Comparison of ENCODE assay signal across 11 mouse cellular contexts in the genomic region with DNA sequence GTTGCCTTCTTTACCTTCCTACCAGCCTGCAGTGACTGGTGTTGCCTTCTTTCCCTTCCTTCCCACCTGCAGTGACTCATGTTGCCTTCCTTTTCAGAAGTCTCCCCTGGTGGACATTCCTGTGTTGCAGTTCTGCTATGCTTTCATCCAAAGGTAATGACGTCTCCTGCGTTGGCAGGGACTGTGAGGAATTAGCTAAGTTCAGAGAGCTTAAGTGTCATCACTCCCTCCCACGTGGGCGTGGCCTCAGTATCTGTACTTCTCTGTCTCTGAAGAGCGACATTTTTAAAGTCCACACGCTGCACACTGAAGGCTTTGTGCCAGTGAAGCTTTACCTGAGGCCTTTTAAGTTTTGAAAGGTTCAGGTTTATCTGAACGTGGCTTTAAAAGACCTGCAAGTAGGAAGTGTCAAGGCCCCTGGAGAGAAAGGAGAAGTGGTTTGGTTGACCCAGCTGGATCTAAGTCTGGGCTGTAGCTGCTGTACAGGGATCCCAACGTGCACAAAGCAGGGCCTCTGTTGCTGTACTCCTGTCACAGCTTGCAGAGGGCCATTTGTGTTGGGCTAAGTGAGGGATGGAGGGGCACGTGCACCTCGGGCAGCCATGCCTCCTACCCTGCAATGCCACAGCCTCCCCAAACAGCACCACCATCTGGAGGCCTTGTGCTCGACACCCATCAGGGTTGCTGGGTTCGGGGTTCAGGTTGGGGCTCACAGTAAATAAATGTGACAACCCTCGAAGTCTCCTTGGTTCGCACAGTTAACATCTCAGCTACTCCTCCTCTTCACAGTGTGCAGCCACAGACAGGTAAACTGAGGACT. TPM values are rescaled to one million over a fixed set of nuclear protein-coding genes. Genes with fewer than 3 reads are reported as not detected.
A peak's percentile ranks its signal among the peaks of the same experiment; 100 is the strongest.
DNase-seq lines count a peak whose midpoint lies in the region; ATAC-seq and TF ChIP-seq lines count a peak whose summit lies in the region.
"Had no signal": no experiment of that assay in that cellular context is flagged by ENCODE, and none has a peak within 500 bp of the region (broad histone marks: within the 10 kb centered on the region; RNA-seq: fewer than 3 reads in every experiment).

No protein-coding gene starts in this region.

- peak; percentile 32 for TF ChIP-seq CTCF in layer of hippocampus, adult 2 months (conservative IDR thresholded peaks at IDR 0.05)

- H3K27me3 ChIP-seq in intestine, embryonic 16.5 days (replicated peaks; ENCODE audit: control insufficient read depth, insufficient read depth, low read length): no peaks in the 10 kb centered on the region
- H3K27me3 ChIP-seq in kidney, embryonic 16.5 days (ENCODE audit: insufficient read depth, low read length): no peaks in the 10 kb centered on the region
- H3K27me3 ChIP-seq: midbrain, embryonic 12.5 days had no signal

- DNase-seq in layer of hippocampus, adult 2 months (ENCODE audit: low spot score in 2 of 2): no peak
- no peak for DNase-seq in layer of hippocampus, postnatal 10 days (ENCODE audit: low spot score in 2 of 2)
- DNase-seq in MEL-GATA-1-ER (ENCODE audit: extremely low read depth, low read depth): peak; percentile 54
- DNase-seq in heart, postnatal 25 days (ENCODE audit: low spot score): no peak
- no peak for DNase-seq in layer of hippocampus, postnatal 14 days (ENCODE audit: low spot score in 2 of 2)
- DNase-seq: adrenal gland, adult 8-10 months had no signal

- intact Hi-C loops in heart, postnatal 25 days (cut with DNase I): loop anchor here (10.0 kb wide), 1 partner anchor 96 kb away; the partner anchor contains the start of gene Cbr3

- peaks cover 6% of the 10 kb centered on the region for H3K9me3 ChIP-seq in intestine, embryonic 16.5 days (ENCODE audit: control insufficient read depth, low read length)
- peaks cover 5% of the 10 kb centered on the region; the same call in 1 of the 2 replicates for H3K9me3 ChIP-seq in kidney, embryonic 16.5 days (ENCODE audit: low read length)
- H3K9me3 ChIP-seq: midbrain, embryonic 12.5 days had no signal

- H3K4me1 ChIP-seq in intestine, embryonic 16.5 days (ENCODE audit: control insufficient read depth, insufficient read depth, low read length): peaks cover 7% of the 10 kb centered on the region; the same call in 1 of the 2 replicates
- H3K4me1 ChIP-seq in kidney, embryonic 16.5 days (ENCODE audit: insufficient read depth, low read length): peaks cover 4% of the 10 kb centered on the region; the same call in 1 of the 2 replicates
- H3K4me1 ChIP-seq: midbrain, embryonic 12.5 days had no signal

- H3K4me2 ChIP-seq in intestine, embryonic 16.5 days (ENCODE audit: low read depth, low read length): no peak overlapping the region
- H3K4me2 ChIP-seq in kidney, embryonic 16.5 days (replicated peaks; ENCODE audit: low read depth, low read length): no peak overlapping the region
- H3K4me2 ChIP-seq: midbrain, embryonic 12.5 days had no signal

- H3K9ac ChIP-seq in intestine, embryonic 16.5 days (ENCODE audit: low read depth, low read length): no peak overlapping the region; the same call in 1 of the 2 replicates
- H3K9ac ChIP-seq in kidney, embryonic 16.5 days (replicated peaks; ENCODE audit: low read length): no peak overlapping the region
- H3K9ac ChIP-seq: midbrain, embryonic 12.5 days had no signal

- H3K4me3 ChIP-seq in layer of hippocampus, adult 2 months: no peak overlapping the region
- no peak overlapping the region for H3K4me3 ChIP-seq in intestine, embryonic 16.5 days (ENCODE audit: low read length)
- no peak overlapping the region for H3K4me3 ChIP-seq in kidney, embryonic 16.5 days (ENCODE audit: low read length)
- H3K4me3 ChIP-seq: heart, adult 2 months; midbrain, embryonic 12.5 days had no signal

- H3K36me3 ChIP-seq in intestine, embryonic 16.5 days (ENCODE audit: control insufficient read depth, insufficient read depth, low read length): peaks cover 11% of the 10 kb centered on the region
- H3K36me3 ChIP-seq in kidney, embryonic 16.5 days (ENCODE audit: insufficient read depth, low read length): peaks cover 15% of the 10 kb centered on the region

- WGBS in intestine, embryonic 16.5 days: 61% methylated on average over 14 of the region's 14 CpGs
- WGBS in kidney, embryonic 16.5 days: 48% methylated on average over 14 of the region's 14 CpGs

- ATAC-seq in intestine, embryonic 16.5 days: peak; percentile 24; the same call in 1 of the 2 replicates
- ATAC-seq in monocyte, adult 5-6 weeks (replicated peaks; ENCODE audit: insufficient number of reproducible peaks, low FRiP score, low TSS enrichment, poor library complexity, severe bottlenecking): peak; percentile 56
- no peak for ATAC-seq in kidney, embryonic 16.5 days (ENCODE audit: low FRiP score, low TSS enrichment)

- H3K27ac ChIP-seq in layer of hippocampus, adult 2 months: no peak overlapping the region
- no peak overlapping the region for H3K27ac ChIP-seq in intestine, embryonic 16.5 days (ENCODE audit: low read length)
- H3K27ac ChIP-seq in kidney, embryonic 16.5 days (ENCODE audit: low read length): no peak overlapping the region
- H3K27ac ChIP-seq: heart, adult 2 months; midbrain, embryonic 12.5 days had no signal

RNA-seq across cellular contexts. Expression of gene Morc3, which starts 51.1 kb away (rescaled TPM):
- total RNA-seq in layer of hippocampus, adult 2 months (2021): 10 to 100 TPM; 32.6 to 34.7 TPM
- total RNA-seq in layer of hippocampus, postnatal 10 days (2021): 10 to 100 TPM; 28.1 to 34.9 TPM
- 26.9 and 33.3 TPM in 2 replicates for polyA plus RNA-seq in intestine, embryonic 16.5 days (2015; fragmentation: Nextera tagmentation; extraction: Ambion mirVana)
- 205 to 285 TPM (median 241 TPM) in 3 replicates for total RNA-seq in monocyte, adult 5-6 weeks (2017)
- total RNA-seq in heart, postnatal 25 days (2021): 10 to 100 TPM; 16.9 to 21.0 TPM
- 33.1 and 33.3 TPM in 2 replicates for polyA plus RNA-seq in kidney, embryonic 16.5 days (2015; fragmentation: Nextera tagmentation; extraction: Ambion mirVana)
- 10 to 100 TPM; 32.1 to 36.1 TPM for total RNA-seq in layer of hippocampus, postnatal 14 days (2021)
